Mouse (Mus musculus): ENCODE results near the gene Sp1. TPM values are rescaled to one million over a fixed set of nuclear protein-coding genes. Genes with fewer than 3 reads are reported as not detected.

Sp1 gene
- polyA plus RNA-seq, 1 experiment from 2014 or later, result 4.7 TPM

DNA sequence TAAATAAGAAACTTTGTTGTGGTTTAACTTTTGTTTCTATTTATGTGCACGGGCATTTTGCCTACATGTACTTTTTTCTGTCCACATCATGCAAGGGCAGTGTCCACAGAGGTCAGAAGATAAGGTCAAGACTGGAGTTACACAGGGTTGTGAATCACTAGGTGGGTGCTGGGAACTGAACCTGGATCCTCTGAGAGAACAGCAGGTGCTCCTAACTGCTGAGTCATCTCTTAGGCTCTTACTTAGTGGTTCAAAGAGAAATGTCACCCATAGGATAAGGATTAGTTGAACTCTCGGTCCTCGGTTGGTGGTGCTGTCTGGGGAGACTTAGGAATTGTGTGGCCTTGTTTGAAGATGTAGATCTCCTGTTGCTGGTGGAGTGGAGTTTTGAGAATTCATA is 17.0 kb upstream of the Sp1 start:
- no peak overlapping the region for H3K4me3 ChIP-seq (ENCODE audit: low read depth, low read length)
- no peak overlapping the region for H3K4me2 ChIP-seq (replicated peaks; ENCODE audit: low read depth)
- ATAC-seq (ENCODE audit: low FRiP score, low TSS enrichment) (no peak), DNase-seq (ENCODE audit: low spot score) (no peak)
- no peaks in the 10 kb centered on the region for H3K36me3 ChIP-seq (ENCODE audit: control insufficient read depth, insufficient read depth, low read length)
- H3K27ac ChIP-seq (replicated peaks), result no peak overlapping the region
- H3K9me3 ChIP-seq (ENCODE audit: control insufficient read depth, low read length), result no peaks in the 10 kb centered on the region
- WGBS, result 71% methylated on average over 3 of the region's 3 CpGs
- TF ChIP-seq CTCF (IDR thresholded peaks at IDR 0.05; ENCODE audit: low read depth) (no peak), EP300 (optimal IDR thresholded peaks at IDR 0.05) (no peak)
- H3K27me3 ChIP-seq (ENCODE audit: control insufficient read depth, insufficient read depth, low read length), result no peaks in the 10 kb centered on the region
- no peak overlapping the region for H3K9ac ChIP-seq (ENCODE audit: low read length)
- H3K4me1 ChIP-seq (replicated peaks; ENCODE audit: control insufficient read depth, insufficient read depth), result no peaks in the 10 kb centered on the region

GRCm38 (mm10) chr15:102392520-102392919 is 13.4 kb upstream of the Sp1 start:
- TF ChIP-seq CTCF (IDR thresholded peaks at IDR 0.05; ENCODE audit: low read depth), result no peak
- TF ChIP-seq EP300 (optimal IDR thresholded peaks at IDR 0.05), result no peak
- Histone ChIP-seq H3K36me3 (ENCODE audit: control insufficient read depth, insufficient read depth, low read length) (no peaks in the 10 kb centered on the region), H3K27ac (replicated peaks) (peak overlapping the region; percentile 74), H3K4me3 (ENCODE audit: low read depth, low read length) (no peak overlapping the region), H3K4me1 (replicated peaks; ENCODE audit: control insufficient read depth, insufficient read depth) (no peaks in the 10 kb centered on the region), H3K27me3 (ENCODE audit: control insufficient read depth, insufficient read depth, low read length) (no peaks in the 10 kb centered on the region), H3K9ac (ENCODE audit: low read length) (no peak overlapping the region), H3K4me2 (replicated peaks; ENCODE audit: low read depth) (no peak overlapping the region), H3K9me3 (ENCODE audit: control insufficient read depth, low read length) (no peaks in the 10 kb centered on the region)
- WGBS, result 26% methylated on average over 2 of the region's 2 CpGs
- ATAC-seq (ENCODE audit: low FRiP score, low TSS enrichment) (no peak), DNase-seq (ENCODE audit: low spot score) (no peak)

GRCm38 (mm10) chr15:102393584-102394014 is 12.3 kb upstream of the Sp1 start:
- H3K4me3 ChIP-seq (ENCODE audit: low read depth, low read length), result no peak overlapping the region
- DNase-seq (ENCODE audit: low spot score) (no peak), ATAC-seq (ENCODE audit: low FRiP score, low TSS enrichment) (peak; percentile 57)
- no peaks in the 10 kb centered on the region for H3K4me1 ChIP-seq (replicated peaks; ENCODE audit: control insufficient read depth, insufficient read depth)
- no peaks in the 10 kb centered on the region for H3K36me3 ChIP-seq (ENCODE audit: control insufficient read depth, insufficient read depth, low read length)
- no peak overlapping the region for H3K4me2 ChIP-seq (replicated peaks; ENCODE audit: low read depth)
- H3K27ac ChIP-seq (replicated peaks), result peak overlapping the region; percentile 81
- H3K27me3 ChIP-seq (ENCODE audit: control insufficient read depth, insufficient read depth, low read length), result no peaks in the 10 kb centered on the region
- TF ChIP-seq EP300 (optimal IDR thresholded peaks at IDR 0.05) (no peak), CTCF (IDR thresholded peaks at IDR 0.05; ENCODE audit: low read depth) (no peak)
- no peak overlapping the region for H3K9ac ChIP-seq (ENCODE audit: low read length)
- no peaks in the 10 kb centered on the region for H3K9me3 ChIP-seq (ENCODE audit: control insufficient read depth, low read length)

DNA sequence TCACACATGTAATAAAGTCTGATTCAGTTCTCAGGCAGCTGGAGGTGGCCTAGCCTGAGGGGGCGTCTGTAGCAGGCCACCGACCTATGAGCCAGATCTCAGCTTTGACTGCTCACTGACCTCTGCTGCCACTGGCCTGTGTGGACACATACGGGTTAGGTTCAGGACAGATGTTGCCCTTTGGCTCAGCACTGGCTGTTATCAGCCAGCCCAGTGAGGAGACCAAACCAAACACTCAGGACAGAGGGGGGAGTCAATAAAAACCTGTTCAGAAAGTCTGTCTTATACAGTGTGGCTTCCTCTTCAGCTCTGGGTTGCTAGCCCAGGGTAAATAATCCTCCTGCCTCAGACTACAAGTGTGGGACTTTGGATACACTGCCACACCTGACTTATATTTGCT is 10.9 kb upstream of the Sp1 start:
- Histone ChIP-seq H3K36me3 (ENCODE audit: control insufficient read depth, insufficient read depth, low read length) (no peaks in the 10 kb centered on the region), H3K27ac (replicated peaks) (peak overlapping the region; percentile 81), H3K9me3 (ENCODE audit: control insufficient read depth, low read length) (no peaks in the 10 kb centered on the region), H3K4me2 (replicated peaks; ENCODE audit: low read depth) (no peak overlapping the region), H3K9ac (ENCODE audit: low read length) (no peak overlapping the region), H3K27me3 (ENCODE audit: control insufficient read depth, insufficient read depth, low read length) (no peaks in the 10 kb centered on the region), H3K4me3 (ENCODE audit: low read depth, low read length) (no peak overlapping the region), H3K4me1 (replicated peaks; ENCODE audit: control insufficient read depth, insufficient read depth) (no peaks in the 10 kb centered on the region)
- 11% methylated on average over 3 of the region's 3 CpGs for WGBS
- ATAC-seq (ENCODE audit: low FRiP score, low TSS enrichment) (peak; percentile 78), DNase-seq (ENCODE audit: low spot score) (peak; percentile 69)
- TF ChIP-seq EP300 (optimal IDR thresholded peaks at IDR 0.05), result no peak
- TF ChIP-seq CTCF (IDR thresholded peaks at IDR 0.05; ENCODE audit: low read depth), result no peak

DNA sequence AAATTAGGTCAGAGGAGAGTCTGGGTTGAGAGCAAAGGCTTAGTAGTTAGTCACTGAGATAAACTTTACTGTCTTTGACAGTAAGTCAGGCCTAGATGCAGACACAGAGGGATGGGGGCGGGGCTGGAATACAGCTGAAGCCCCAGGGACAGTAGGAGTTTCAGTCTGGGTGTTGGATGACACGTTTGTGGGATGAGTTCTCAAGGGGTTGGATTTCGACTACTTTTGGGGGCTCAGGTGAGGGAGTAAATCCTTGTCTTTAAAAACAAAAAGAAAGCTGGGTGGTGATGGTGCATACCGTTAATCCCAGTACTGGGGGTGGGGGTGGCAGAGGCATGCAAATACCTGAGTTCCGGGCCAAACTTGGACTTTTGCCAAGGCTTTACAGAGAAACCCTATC is 7.3 kb upstream of the Sp1 start:
- H3K9ac ChIP-seq (ENCODE audit: low read length), result no peak overlapping the region
- TF ChIP-seq EP300 (optimal IDR thresholded peaks at IDR 0.05) (no peak), CTCF (IDR thresholded peaks at IDR 0.05; ENCODE audit: low read depth) (no peak)
- H3K4me3 ChIP-seq (ENCODE audit: low read depth, low read length), result no peak overlapping the region

DNA sequence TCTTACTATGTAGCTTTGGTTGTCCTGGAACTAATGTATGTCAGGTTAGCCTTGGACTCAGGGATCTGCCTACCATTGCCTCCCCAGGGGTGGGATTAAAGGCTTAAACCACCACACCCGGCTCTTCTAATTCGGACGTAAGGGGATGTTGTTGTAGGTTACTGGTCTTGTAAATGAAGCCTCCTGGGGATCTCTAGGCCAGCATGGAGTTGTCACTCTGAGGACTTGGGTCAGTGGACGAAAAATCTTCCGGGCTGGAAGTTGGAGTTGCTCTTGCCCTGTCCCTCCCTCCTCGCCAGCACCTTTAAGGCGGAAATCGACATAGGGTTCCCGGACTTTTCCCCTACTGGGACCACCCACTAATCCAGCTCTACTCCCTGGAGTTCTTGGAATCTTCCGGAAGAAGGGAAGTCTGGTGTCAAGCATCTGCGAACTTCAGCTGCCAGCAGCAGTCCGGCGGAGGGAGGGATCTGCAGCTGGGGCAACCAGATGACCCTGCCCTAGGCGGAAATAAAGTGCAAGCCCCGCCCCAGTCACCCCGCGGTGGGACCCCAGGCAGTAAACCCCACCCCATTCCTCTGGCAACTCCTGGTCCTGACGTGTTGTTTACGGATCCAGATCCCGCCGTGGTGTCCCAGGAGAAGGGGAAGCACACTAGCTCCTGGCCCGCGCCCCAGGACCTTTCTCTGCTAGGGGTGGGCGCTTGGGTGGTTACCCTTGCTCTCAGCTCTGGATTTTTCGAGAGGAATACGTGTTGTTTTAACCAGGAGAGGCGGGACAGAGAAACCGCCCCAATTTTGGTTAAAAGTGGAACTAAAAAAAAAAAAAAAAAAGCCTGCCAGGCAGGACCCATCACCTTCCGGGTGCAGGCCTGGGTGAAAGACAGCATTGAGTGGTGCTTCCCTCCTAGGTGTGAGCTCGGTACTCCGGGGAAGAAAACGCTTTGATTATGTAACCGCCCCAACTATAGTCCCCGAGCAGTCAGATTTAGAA is 6.4 kb upstream of the Sp1 start:
- Histone ChIP-seq H3K4me1 (replicated peaks; ENCODE audit: control insufficient read depth, insufficient read depth) (no peaks in the 10 kb centered on the region), H3K9ac (ENCODE audit: low read length) (peak overlapping the region; percentile 66), H3K4me2 (replicated peaks; ENCODE audit: low read depth) (peak overlapping the region; percentile 63), H3K27me3 (ENCODE audit: control insufficient read depth, insufficient read depth, low read length) (no peaks in the 10 kb centered on the region), H3K4me3 (ENCODE audit: low read depth, low read length) (peak overlapping the region; percentile 31), H3K36me3 (ENCODE audit: control insufficient read depth, insufficient read depth, low read length) (no peaks in the 10 kb centered on the region), H3K27ac (replicated peaks) (peak overlapping the region; percentile 94), H3K9me3 (ENCODE audit: control insufficient read depth, low read length) (no peaks in the 10 kb centered on the region)
- peak; percentile 86 for ATAC-seq (ENCODE audit: low FRiP score, low TSS enrichment)
- peak; percentile 22 for TF ChIP-seq EP300 (optimal IDR thresholded peaks at IDR 0.05)
- no peak for TF ChIP-seq CTCF (IDR thresholded peaks at IDR 0.05; ENCODE audit: low read depth)
- WGBS, result 1% methylated on average over 34 of the region's 34 CpGs
- DNase-seq (ENCODE audit: low spot score), result peak; percentile 92

More for the DNA sequence above, 7.3 kb upstream of the Sp1 start:
- 32% methylated on average over 5 of the region's 5 CpGs for WGBS
- Histone ChIP-seq H3K36me3 (ENCODE audit: control insufficient read depth, insufficient read depth, low read length) (no peaks in the 10 kb centered on the region), H3K4me1 (replicated peaks; ENCODE audit: control insufficient read depth, insufficient read depth) (no peaks in the 10 kb centered on the region), H3K27me3 (ENCODE audit: control insufficient read depth, insufficient read depth, low read length) (no peaks in the 10 kb centered on the region), H3K27ac (replicated peaks) (peak overlapping the region; percentile 94), H3K4me2 (replicated peaks; ENCODE audit: low read depth) (peak overlapping the region; percentile 63), H3K9me3 (ENCODE audit: control insufficient read depth, low read length) (no peaks in the 10 kb centered on the region)
- no peak for DNase-seq (ENCODE audit: low spot score)
- no peak for ATAC-seq (ENCODE audit: low FRiP score, low TSS enrichment)

All from stomach, postnatal 0 days (tissue).